Mouse (Mus musculus) liver, postnatal 0 days (tissue): ENCODE measurements around the gene Sec14l4.

ENCODE experiments used
- CTCF ChIP-seq: sonication (generic); IDR thresholded peaks from 2 replicates; pipeline ENCODE4 v1.5.1; 2016; ENCODE audit warnings: antibody characterized with exemption, low read depth
- EP300 ChIP-seq: IDR thresholded peaks from 2 replicates; pipeline ENCODE4 v1.6.1; 2016; ENCODE audit warnings: antibody characterized with exemption, low read depth, mild to moderate bottlenecking

GRCm38 (mm10) chr11:4035916-4036315 is 4.7 kb downstream of the Sec14l4 start:
- TF ChIP-seq CTCF = no peak
- no peak for TF ChIP-seq EP300
